Mouse (Mus musculus) A20 (cell line): ENCODE measurements around the gene Lrrc55.
"Not testable (repeated sequence)": the region's sequence is repeated elsewhere in the genome, so short reads cannot be mapped to it uniquely, and the experiment has no call there.

Source experiments
- DNase-seq: peaks from one replicate; pipeline ENCODE4 v3.0.0-alpha.2; 2011; ENCODE audit warnings: low read depth, low spot score

Lrrc55 gene

DNA sequence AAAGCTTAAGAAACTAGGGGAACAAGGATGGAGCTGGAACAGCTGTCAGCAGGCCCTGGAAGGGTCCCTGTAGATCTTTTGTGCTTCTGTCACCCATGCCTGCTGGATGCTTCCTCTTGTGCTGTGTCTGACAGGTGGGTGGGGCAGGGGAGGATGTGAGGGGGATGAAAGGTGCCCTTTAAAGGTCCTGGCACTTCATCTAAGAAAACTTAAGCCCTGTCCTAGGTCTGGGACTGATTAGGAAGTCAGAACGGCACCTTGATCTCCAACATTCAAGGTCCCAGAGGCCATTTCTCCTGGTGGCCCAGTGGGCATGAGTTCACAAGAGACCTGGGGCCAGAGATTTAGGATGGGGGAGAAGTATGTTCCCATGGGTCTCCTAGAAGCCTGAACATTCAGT, at the start of gene Lrrc55:
Gene Lrrc55, minus strand, starts transcription at position 297 of the 400 bp plus-strand sequence.
- no peak for DNase-seq

DNA sequence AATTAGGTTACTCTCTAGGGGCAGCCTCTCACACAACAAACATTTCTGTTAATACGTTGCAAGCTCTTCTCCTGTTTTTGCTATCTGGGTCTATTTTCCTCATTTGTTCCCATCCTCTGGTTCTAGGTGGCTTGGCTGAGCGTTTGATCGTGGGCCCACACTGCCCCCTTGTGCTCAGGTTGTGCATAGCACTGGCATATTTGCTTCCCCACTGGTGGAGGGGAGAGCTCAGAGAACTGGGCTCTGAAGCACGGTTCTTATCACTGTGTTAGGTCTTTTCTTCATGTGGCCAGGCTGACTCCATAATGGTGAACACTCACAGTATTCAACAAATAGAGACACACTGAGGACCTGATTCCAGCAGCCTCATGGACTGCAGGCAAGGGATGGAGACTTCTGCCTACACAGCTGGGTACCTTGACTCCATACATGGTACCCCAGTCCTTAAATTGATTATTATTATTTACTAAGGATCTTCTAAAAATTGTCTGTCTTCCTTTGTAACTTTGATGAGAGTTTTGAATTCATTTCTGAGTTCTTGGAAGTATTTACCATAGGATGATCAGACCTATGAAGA, 49.6 kb upstream of the Lrrc55 start:
- peak; percentile 52 for DNase-seq

DNA sequence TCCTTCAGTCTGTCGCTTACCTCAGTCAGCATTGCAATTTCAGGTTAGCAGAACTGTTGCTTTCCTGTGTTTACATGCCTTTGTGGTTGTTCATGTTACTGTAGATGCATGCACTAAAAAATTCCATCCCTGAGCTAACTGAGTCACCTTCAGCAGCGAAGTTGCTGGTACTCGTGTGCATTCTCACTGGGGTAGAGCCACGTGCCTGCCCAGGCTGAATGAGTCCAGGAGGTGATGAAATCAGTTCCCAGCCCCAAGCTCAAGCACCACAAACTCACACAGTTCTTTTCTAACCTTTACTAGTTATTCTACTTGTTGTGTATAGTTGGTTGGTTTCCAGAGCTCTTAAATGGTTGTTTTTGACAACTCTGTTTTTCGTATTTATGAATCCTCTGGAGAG, 48.7 kb upstream of the Lrrc55 start:
- no peak for DNase-seq

DNA sequence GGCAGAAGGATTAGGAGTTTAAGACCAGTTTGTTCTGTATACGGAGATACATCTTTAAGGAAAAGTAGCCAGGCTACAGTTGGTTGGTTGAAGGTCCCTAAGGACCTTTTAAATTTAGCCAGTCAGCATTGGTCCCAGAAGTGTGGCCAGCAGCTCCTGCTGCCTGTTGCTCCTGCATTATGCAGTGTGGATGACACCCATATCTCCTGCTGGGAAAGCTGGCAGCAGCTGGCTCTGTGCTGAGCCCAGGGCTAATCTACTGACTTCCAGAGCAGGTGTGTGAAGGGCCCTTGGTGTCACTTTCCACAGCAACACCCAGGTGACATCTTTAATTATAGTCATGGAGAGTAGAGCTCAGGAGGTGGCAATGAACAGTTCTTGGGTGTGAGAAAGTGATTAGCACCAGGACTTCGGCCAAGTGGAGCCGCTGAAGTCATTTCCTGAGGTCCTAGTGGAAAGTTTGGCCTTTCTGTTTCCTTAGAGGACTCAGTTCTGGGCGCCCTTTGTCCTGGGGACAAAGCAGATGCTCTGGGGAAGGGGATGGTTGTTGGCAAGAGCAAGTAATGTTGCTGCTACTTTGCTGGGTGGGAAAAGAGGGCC, 41.2 kb upstream of the Lrrc55 start:
- DNase-seq, result no peak

DNA sequence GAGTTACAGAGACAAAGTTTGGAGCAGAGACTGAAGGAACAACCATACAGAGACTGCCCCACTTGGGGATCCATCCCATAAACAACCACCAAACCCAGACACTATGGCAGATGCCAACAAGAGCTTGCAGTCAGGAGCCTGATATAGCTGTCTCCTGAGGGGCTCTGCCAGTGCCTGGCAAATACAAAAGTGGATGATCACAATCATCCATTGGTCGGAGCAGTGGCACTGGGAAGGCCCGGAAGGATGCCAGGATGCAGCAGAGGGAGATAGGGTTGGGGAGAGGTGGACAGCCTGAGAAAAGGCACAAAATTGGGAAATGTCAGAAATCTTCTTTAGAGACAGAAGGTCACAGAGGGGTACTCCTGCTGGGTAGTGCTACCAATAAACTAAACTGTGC, 40.2 kb upstream of the Lrrc55 start:
- not testable (repeated sequence) for DNase-seq

DNA sequence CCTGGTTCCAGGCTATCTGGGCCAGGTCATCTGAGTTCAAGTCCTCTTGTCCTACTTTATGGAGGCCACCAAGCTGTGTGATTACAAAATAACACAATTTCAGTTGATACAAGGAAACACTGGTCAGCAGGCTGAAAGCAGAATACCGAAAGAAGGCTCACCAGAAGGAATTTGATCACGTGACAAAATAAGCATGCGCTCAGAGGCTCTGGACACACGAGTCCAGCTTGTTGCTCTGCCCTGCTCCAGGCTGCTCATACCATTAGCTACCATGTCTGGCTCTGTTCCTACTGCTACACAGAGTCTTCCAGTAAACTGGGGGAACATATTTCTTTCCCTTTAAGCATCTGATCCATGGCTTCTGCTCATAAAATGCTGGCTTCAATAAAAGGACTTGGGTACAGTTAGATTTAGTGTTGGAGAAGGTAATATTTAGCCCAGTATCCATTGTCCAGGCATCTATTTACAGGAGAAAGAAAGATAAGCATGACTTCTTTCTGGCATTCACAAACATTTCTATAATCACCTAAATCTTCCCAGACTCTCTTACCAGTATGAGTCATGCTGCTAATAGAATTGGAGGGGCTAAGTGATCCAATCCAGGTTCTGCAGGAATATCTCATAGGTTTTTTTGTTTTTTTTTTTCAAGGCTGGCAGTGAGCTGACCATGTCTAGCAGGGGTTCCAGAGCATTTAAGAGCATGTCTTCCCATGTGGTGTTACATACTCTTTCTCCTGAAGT, 33.9 kb upstream of the Lrrc55 start:
- DNase-seq, result no peak

DNA sequence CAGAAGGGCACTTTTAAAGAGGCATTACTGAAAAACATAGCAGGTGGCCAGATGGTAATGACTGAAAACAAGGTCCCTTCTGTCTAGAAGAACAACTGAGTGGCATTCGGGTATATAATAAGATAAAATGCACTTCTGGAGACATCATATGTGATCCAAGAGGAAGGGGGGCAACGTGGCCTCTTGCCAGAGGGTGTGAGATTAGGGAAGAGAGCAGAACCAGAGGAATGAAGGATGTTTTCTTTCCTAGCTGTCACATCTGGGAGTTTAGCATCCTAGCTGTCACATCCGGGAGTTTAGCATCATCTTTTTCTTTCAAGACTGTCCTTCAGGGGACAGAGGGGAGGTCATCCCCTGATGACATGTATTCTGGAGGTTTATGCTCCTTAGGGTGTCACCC, 32.6 kb upstream of the Lrrc55 start:
- no peak for DNase-seq

DNA sequence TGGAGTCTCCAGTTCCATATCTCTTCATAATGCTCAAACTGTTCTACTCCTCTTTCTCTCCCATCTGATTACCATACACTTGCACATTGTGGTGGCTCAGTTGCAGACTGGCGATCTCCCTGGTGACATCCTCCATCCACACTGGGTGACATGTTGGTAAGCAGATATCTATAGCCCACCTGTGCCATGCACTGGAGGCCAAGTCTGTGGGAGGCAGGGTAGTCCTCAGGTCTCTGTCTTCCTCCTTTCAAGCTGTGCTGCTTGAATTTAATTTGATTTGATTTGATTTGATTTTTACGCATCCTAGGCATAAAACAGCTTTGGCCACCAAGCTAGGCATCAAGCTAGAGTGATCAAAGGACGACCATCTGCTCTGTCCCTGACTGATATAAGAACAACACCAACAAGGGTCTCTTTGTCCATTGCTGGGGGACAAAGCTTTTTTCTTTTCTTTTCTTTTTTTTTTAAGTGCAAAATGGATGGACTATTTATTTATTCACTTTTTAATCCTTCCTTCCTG, 30.9 kb upstream of the Lrrc55 start:
- DNase-seq, result no peak

DNA sequence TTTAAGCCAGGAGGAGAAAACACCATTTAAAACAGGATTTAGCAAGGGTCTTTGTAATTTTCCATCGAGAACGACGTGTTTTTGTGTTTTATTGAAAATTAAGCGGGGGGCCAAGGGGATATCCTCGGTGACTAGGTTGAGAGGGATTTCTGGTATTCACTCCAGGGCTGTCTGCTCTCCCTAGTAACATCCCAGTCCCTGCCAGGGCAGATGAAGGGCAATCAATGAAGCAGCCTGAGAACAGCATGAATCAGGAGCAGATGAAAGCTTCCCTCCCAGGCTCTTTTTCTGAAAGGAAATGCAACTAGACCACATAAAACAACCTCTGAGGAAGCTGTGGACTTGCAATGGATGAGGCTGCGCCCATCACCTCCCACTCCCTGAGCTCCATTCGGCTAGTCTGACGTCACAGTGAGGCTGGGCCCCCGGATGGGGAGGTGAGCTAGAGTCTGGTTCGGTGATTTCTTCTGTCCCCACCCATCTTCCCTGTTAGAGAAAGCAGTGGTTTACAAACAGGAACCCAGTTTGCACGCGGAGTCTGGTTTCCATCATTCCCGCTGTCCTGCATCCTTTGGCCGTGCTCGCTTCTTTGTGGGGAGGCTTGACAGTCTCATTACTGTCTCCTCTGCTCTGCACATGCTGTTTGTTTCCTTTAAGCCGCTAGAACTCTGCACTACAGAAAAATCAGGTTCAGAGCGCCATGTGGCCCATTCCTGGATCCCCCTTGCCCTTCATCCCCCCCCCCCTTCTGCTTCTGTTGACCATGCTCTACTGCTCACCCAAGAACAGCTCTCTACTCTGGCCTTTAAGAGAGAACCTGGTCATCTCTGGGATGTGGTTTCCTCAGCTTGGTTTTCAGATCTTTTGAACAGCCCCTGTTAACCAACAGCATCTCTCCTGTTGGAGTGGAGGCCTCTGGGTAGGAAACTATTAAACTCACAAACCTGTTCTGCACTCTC, 27.5 kb upstream of the Lrrc55 start:
- DNase-seq, result no peak

DNA sequence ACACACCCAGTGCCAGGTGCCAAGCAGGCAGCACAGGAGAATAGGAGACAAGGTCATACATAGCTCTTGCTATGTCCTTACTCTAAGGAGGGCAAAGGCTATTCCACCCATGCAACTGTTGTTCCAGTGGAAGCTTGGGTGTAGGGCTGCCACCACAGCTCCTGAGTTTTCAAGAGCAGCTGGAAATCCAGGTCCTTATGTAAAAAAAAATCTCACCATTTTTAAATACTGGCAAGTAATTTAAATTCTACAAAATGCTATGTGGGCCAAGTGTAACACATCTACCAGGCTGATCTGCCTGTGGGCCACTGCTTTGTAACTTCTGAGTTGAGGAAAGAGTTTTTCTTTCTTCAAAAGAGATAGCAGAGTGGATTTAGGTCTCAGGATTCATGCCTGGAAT, 19.6 kb upstream of the Lrrc55 start:
- DNase-seq, result no peak

DNA sequence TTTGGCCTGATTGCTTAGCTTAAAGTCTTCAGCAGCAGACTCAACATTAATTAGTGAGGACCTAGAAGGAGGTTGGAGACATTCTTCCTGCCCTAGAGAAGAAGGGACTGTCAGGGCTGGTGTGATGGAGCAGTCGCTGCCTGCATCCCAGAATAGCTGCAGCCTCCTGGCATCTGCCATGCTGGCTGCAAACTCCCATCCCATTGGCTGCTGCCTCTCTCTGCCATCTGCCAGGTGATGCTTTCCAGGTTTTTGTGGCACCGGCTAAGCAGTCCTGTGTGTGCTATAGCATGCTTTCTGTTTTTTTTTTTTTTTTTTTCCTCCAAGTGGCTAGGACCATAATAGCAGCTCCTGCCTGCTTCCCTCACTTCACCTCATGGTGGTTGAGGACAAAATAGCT, 16.7 kb upstream of the Lrrc55 start:
- no peak for DNase-seq

DNA sequence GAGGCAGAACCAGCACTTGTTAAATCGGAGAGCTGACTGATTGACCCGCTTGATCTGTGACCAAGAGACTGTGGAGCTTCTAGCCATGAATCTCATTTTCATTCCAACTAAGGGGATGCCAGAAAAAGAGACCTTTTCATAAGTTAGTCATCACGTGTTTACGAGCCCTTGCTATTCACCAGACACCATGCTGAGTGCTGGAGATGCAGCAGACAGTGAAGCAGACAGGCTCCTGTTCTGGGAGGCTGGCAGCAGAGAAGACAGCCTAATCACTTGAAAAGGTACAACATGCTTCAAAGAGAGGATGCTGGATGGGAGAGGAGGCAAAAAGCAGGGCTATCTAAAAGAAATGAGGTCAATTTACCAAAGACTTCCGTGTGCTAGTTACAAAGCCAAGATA, 12.3 kb upstream of the Lrrc55 start:
- DNase-seq, result no peak

DNA sequence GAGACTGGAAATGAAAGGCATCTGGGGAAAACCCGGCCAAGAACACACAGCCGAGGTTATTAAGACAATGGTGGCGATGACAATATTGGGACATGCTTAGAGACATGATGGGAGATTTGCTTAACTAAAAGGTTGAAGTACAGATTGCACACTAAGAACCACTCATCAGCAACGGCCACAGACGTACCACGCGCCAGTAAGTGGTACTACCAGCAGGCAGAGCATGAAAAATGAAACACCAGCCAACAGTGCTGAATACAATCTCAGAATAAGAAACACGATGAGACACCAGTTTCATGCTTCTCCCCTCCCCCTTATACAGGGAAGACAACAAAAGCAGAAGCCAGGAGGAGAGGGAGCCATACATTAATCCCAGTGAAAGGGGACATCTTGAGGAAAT, 8.2 kb upstream of the Lrrc55 start:
- DNase-seq, result no peak

DNA sequence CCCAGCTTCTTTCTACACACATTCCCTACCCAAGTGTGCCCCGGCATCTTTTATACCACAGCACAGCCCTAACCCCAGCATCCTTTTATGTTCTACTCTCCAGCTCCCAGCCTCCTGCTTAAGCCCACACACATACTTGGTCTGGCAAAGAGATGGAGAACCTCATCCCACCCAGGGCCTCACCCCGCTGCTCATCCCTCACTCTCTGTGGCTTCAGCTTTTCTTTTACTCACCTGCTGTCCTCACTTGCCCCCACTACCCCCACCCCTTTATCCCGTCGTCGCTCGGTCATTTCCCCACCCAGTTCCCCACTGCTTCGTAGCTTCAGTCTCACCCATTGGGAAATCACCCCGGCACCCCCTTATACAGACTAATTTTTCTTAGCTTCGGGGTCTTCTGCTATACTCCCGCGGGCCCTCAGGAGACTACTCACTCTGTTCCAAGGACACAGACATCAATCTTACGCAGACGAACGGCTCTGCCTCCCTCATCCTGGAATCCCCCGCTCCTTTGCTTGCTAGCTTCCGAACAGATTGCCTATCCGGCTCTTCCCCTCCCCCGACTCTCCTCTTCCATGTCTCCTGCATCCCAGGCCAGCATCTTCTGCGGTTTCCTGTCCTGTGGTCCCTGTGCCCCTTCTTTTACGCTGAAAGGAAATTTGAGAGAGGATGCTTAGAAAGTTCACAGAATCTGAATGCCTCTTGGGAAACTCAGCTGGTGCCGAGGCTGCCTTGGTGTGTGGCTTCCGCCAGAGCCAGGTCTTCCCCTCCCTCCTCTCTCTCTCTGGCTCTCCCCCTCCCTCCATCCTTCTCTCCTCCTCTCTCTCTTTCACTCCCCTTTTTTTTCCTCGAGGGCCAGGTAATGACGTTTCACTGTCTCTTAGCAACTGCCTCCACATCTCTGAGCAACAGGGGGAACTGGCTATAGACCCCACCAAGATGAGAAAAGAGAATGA, 1.3 kb upstream of the Lrrc55 start:
- DNase-seq, result no peak

DNA sequence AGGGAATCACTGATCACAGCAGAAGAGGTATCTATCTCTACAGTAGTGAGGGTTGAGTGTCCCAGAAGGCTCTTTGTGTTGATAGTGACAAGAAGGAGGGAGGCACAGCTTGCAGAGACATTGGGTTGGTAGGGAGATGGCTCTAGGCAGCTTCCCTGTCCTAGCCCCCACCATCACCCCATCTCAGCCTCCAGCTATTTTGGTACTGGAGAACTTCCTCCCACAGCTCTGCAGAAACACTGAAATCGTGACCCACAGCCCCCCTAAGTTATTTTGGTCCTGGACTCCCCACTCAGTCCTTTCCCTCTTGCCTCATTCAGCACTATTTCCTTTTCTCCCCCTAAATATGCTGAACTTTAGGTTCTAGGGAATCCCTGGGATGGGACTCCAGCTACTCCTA, 2.4 kb downstream of the Lrrc55 start:
- DNase-seq, result no peak

DNA sequence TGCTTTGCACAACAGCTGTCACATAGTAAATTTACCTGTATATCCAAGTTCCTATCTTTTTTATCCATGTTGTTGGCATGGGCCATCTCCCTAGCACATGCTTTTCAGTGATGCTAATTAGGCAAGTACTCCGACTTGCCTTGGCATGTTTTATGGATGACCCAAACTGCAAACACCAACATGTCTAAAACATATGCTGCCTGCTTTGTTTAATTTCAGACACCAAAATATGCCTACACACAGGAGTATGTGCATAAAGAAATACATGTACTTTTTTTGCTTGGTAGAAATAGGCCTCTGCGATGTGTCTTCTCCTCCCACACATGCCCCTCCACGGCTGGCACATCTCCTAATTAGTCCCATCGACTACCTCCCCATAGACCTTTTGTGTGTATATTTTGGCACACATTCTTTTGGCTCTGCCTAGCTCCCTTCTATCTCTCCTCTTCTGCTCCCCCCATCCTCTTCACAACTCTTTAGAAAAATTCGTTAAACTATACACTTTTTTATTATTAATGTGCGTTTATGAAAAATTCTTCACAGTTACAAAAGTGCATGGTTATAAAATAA, 9.3 kb downstream of the Lrrc55 start:
- DNase-seq, result no peak

DNA sequence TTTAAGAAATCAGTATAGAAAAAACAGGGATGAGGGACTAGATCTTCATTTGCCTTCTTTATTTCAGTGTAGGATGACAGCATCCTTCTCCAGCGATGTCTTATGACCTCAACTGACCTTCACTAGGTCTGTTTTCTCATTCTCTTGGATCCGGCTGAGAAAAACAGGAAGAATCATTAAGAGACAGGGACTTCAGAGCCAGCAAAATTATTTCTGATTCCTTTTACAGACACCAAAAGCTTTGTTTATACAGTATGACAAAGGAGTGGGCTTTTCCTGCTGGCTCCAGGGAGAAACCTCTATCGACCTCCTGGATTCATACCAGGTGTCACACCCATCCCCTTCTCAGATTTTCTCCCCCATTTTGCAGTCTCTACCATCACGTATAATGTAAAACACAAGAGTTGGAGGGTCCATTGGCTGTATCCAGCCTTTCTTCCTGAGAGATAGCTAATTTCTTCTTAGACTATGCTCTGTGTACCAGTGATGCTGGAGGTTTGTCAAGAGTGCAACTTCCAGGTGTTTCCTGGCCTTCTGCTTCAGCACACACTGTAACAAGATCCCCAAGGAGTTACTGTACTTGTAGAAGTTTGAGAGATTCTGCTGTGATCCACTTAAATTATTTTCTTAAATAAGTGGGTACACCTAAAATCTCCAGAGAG, 18.7 kb downstream of the Lrrc55 start:
- no peak for DNase-seq

DNA sequence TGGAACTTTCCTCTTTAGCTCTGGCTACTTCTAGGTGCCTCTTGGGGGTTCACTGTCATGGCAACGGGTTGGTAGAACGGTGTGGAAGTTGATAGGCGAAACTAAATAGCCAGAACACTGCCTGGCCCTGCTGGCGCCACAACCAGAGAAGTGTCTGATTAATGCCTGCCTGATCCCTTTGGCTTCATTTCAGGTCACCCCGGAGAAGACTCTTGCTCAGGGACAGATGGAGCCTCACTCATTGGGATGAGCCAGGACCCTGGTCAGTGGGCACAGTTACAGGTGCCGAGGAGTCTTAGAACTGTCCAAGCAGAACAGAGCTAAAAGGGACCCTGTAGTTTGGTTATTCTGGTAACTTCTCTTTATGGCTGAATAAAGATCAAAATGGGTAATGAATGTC, 23.5 kb downstream of the Lrrc55 start:
- no peak for DNase-seq

DNA sequence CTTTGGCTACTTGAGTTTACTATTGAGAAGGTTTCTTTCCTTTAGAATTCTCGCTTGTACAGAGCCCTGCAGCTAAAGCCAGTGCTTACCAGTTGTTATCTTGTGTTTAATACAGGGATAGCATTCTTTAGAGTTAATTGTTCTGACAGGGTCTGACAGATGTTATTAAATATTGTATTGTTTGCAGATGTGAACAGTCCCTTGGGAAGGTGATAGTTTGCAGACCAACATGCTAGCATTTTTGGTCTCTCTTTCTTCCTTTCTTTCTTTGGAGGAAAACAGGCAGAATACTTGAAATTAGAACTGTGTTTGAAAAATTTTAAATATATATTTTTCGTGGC, 24.3 kb downstream of the Lrrc55 start:
- DNase-seq, result no peak
